Mouse (Mus musculus): ENCODE data around the gene Zfr2. TPM values are rescaled to one million over a fixed set of nuclear protein-coding genes. Genes with fewer than 3 reads are reported as not detected.

Zfr2 gene
- polyA plus RNA-seq, 1 experiment from 2014 or later = 9.2 TPM

DNA sequence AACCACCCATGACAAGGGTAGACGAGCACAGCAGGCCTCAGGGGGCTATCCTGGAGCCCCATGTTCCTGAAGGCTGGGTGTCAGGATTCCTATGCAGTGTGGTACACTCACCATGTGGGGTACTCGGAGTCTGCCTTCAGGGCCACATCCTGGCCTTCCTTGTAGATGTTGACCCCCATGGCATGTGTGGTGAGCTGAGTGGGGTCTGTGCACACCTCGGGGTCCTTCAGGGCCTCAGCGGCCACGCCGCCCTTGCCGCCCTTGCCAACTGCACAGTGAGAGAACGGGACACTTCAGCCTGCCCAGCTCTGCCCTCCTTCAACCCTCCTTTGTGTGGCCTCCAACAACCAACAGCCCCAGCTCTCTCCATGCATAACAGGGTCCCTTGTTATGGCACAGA is 32.6 kb downstream of the Zfr2 start:
- Histone ChIP-seq H3K27me3 (ENCODE audit: control insufficient read depth, insufficient read depth, low read length) (no peaks in the 10 kb centered on the region), H3K27ac (ENCODE audit: low read length) (no peak overlapping the region), H3K36me3 (ENCODE audit: control insufficient read depth, insufficient read depth, low read length) (peaks cover 24% of the 10 kb centered on the region; the same call in 1 of the 2 replicates), H3K4me1 (ENCODE audit: control insufficient read depth, insufficient read depth, low read length) (peaks cover 6% of the 10 kb centered on the region), H3K4me2 (replicated peaks; ENCODE audit: low read depth, low read length) (peak overlapping the region; percentile 60), H3K9me3 (ENCODE audit: control insufficient read depth, low read depth, low read length) (peaks cover 3% of the 10 kb centered on the region; the same call in 1 of the 2 replicates), H3K4me3 (ENCODE audit: low read depth, low read length) (no peak overlapping the region; the same call in 1 of the 2 replicates), H3K9ac (replicated peaks; ENCODE audit: low read depth, low read length) (no peak overlapping the region)
- WGBS = 94% methylated on average over 8 of the region's 8 CpGs
- no peak for ATAC-seq (ENCODE audit: insufficient number of reproducible peaks, insufficient read depth, low FRiP score, low read depth)

DNA sequence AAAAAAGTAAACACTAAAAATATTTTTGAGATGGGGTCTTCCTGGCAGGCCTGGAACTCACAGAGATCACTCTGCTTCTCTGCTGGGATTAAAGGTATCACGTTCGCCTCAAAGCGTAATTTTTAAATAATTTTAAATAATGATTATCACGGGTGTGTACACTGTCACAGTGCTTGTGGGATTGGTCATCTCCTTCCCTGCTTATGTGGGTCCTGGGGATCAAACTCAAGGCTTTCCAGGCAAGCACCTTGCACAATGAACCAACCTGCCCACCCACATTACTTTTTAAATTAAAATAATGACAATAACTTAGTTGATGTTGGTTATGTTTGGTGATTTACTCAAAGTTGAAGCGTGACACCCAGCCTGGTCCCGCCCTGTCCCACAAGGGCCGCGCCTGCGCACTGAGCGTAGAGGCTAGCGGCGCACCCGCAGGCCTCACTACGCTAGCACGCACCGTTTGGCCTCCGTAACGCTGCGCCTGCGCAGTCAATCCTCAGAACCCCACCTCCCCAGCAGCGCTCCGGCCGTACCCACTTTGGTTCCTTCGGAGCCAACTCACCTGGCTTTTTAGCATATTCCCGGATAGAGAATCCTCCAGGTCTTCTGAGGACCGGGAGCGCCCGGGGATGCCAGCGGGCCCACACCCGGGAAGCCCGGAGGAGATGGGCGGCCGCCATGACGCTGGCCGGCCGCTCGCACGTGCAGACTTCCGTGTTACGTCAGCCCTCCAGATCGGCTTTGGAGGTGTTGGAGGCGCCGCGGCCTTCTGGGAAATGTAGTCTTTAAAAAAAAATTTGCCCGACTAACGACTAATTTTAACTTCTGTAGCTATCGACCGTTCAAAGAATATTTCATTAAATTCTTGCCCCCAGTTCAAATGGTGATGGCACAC is 33.5 kb downstream of the Zfr2 start, which contains the start of the genes Mrpl54 and Apba3:
Gene Mrpl54, minus strand, starts transcription at position 724 of the 895 bp plus-strand sequence.
Gene Apba3, plus strand, starts transcription at position 750 of the 895 bp plus-strand sequence.
- peak within 1 kb of the TSS; percentile 77; the same call in 1 of the 2 replicates for H3K27ac ChIP-seq (ENCODE audit: low read length)
- H3K9ac ChIP-seq (replicated peaks; ENCODE audit: low read depth, low read length) = peak within 1 kb of the TSS; percentile 56
- H3K4me2 ChIP-seq (replicated peaks; ENCODE audit: low read depth, low read length) = peak within 1 kb of the TSS; percentile 81
- H3K36me3 ChIP-seq (ENCODE audit: control insufficient read depth, insufficient read depth, low read length) = peaks cover 28% of the 10 kb centered on the region; the same call in 1 of the 2 replicates
- H3K27me3 ChIP-seq (ENCODE audit: control insufficient read depth, insufficient read depth, low read length) = no peaks in the 10 kb centered on the region
- WGBS = under 1% methylated on average over 48 of the region's 48 CpGs
- no peaks in the 10 kb centered on the region for H3K9me3 ChIP-seq (ENCODE audit: control insufficient read depth, low read depth, low read length)
- peaks cover 6% of the 10 kb centered on the region for H3K4me1 ChIP-seq (ENCODE audit: control insufficient read depth, insufficient read depth, low read length)
- H3K4me3 ChIP-seq (ENCODE audit: low read depth, low read length) = peak within 1 kb of the TSS; percentile 69
- ATAC-seq (ENCODE audit: insufficient number of reproducible peaks, insufficient read depth, low FRiP score, low read depth) = peak; percentile 94

- peak; percentile 26; the same call in 1 of the 2 replicates for ATAC-seq (ENCODE audit: insufficient number of reproducible peaks, insufficient read depth, low FRiP score, low read depth)
- H3K4me1 ChIP-seq (ENCODE audit: control insufficient read depth, insufficient read depth, low read length) = peaks cover 6% of the 10 kb centered on the region
- H3K9ac ChIP-seq (replicated peaks; ENCODE audit: low read depth, low read length) = peak overlapping the region; percentile 83
- H3K27ac ChIP-seq (ENCODE audit: low read length) = peak overlapping the region; percentile 52; the same call in 1 of the 2 replicates
- no peaks in the 10 kb centered on the region for H3K27me3 ChIP-seq (ENCODE audit: control insufficient read depth, insufficient read depth, low read length)
- H3K36me3 ChIP-seq (ENCODE audit: control insufficient read depth, insufficient read depth, low read length) = peaks cover 44% of the 10 kb centered on the region
- peak overlapping the region; percentile 69 for H3K4me3 ChIP-seq (ENCODE audit: low read depth, low read length)
- WGBS = 3% methylated on average over 23 of the region's 23 CpGs
- H3K9me3 ChIP-seq (ENCODE audit: control insufficient read depth, low read depth, low read length) = no peaks in the 10 kb centered on the region
- H3K4me2 ChIP-seq (replicated peaks; ENCODE audit: low read depth, low read length) = peak overlapping the region; percentile 81
Measured at GRCm38 (mm10) chr10:81268056-81268455, 35.1 kb downstream of the Zfr2 start.

- peaks cover 6% of the 10 kb centered on the region for H3K4me1 ChIP-seq (ENCODE audit: control insufficient read depth, insufficient read depth, low read length)
- peaks cover 44% of the 10 kb centered on the region for H3K36me3 ChIP-seq (ENCODE audit: control insufficient read depth, insufficient read depth, low read length)
- ATAC-seq (ENCODE audit: insufficient number of reproducible peaks, insufficient read depth, low FRiP score, low read depth) = no peak
- peak overlapping the region; percentile 81 for H3K4me2 ChIP-seq (replicated peaks; ENCODE audit: low read depth, low read length)
- peak overlapping the region; percentile 52; the same call in 1 of the 2 replicates for H3K27ac ChIP-seq (ENCODE audit: low read length)
- 81% methylated on average over 16 of the region's 16 CpGs for WGBS
- H3K9ac ChIP-seq (replicated peaks; ENCODE audit: low read depth, low read length) = peak overlapping the region; percentile 83
- H3K9me3 ChIP-seq (ENCODE audit: control insufficient read depth, low read depth, low read length) = no peaks in the 10 kb centered on the region
- no peaks in the 10 kb centered on the region for H3K27me3 ChIP-seq (ENCODE audit: control insufficient read depth, insufficient read depth, low read length)
- peak overlapping the region; percentile 69 for H3K4me3 ChIP-seq (ENCODE audit: low read depth, low read length)
Measured at GRCm38 (mm10) chr10:81268643-81269412, 35.9 kb downstream of the Zfr2 start.

GRCm38 (mm10) chr10:81272356-81272755 is 39.4 kb downstream of the Zfr2 start:
- 95% methylated on average over 21 of the region's 21 CpGs for WGBS
- ATAC-seq (ENCODE audit: insufficient number of reproducible peaks, insufficient read depth, low FRiP score, low read depth) = no peak
- Histone ChIP-seq H3K27me3 (ENCODE audit: control insufficient read depth, insufficient read depth, low read length) (no peaks in the 10 kb centered on the region), H3K27ac (ENCODE audit: low read length) (no peak overlapping the region), H3K9me3 (ENCODE audit: control insufficient read depth, low read depth, low read length) (no peaks in the 10 kb centered on the region), H3K4me3 (ENCODE audit: low read depth, low read length) (no peak overlapping the region), H3K9ac (replicated peaks; ENCODE audit: low read depth, low read length) (no peak overlapping the region), H3K4me2 (replicated peaks; ENCODE audit: low read depth, low read length) (no peak overlapping the region), H3K36me3 (ENCODE audit: control insufficient read depth, insufficient read depth, low read length) (peaks cover 26% of the 10 kb centered on the region), H3K4me1 (ENCODE audit: control insufficient read depth, insufficient read depth, low read length) (peaks cover 6% of the 10 kb centered on the region)

- Histone ChIP-seq H3K4me2 (replicated peaks; ENCODE audit: low read depth, low read length) (no peak overlapping the region), H3K9ac (replicated peaks; ENCODE audit: low read depth, low read length) (no peak overlapping the region), H3K27ac (ENCODE audit: low read length) (no peak overlapping the region), H3K4me1 (ENCODE audit: control insufficient read depth, insufficient read depth, low read length) (peaks cover 2% of the 10 kb centered on the region), H3K9me3 (ENCODE audit: control insufficient read depth, low read depth, low read length) (no peaks in the 10 kb centered on the region), H3K4me3 (ENCODE audit: low read depth, low read length) (no peak overlapping the region), H3K36me3 (ENCODE audit: control insufficient read depth, insufficient read depth, low read length) (peaks cover 26% of the 10 kb centered on the region), H3K27me3 (ENCODE audit: control insufficient read depth, insufficient read depth, low read length) (no peaks in the 10 kb centered on the region)
- ATAC-seq (ENCODE audit: insufficient number of reproducible peaks, insufficient read depth, low FRiP score, low read depth) = no peak
- WGBS = 94% methylated on average over 19 of the region's 19 CpGs
Measured at GRCm38 (mm10) chr10:81273842-81274241, 40.9 kb downstream of the Zfr2 start.

- Histone ChIP-seq H3K4me3 (ENCODE audit: low read depth, low read length) (no peak overlapping the region), H3K4me1 (ENCODE audit: control insufficient read depth, insufficient read depth, low read length) (no peaks in the 10 kb centered on the region), H3K36me3 (ENCODE audit: control insufficient read depth, insufficient read depth, low read length) (peaks cover 10% of the 10 kb centered on the region), H3K27me3 (ENCODE audit: control insufficient read depth, insufficient read depth, low read length) (no peaks in the 10 kb centered on the region), H3K27ac (ENCODE audit: low read length) (no peak overlapping the region), H3K4me2 (replicated peaks; ENCODE audit: low read depth, low read length) (no peak overlapping the region), H3K9ac (replicated peaks; ENCODE audit: low read depth, low read length) (no peak overlapping the region), H3K9me3 (ENCODE audit: control insufficient read depth, low read depth, low read length) (no peaks in the 10 kb centered on the region)
- WGBS = 81% methylated on average over 22 of the region's 22 CpGs
- ATAC-seq (ENCODE audit: insufficient number of reproducible peaks, insufficient read depth, low FRiP score, low read depth) = no peak
Measured at GRCm38 (mm10) chr10:81277676-81278075, 44.7 kb downstream of the Zfr2 start.

GRCm38 (mm10) chr10:81279496-81279895 is 46.5 kb downstream of the Zfr2 start:
- no peaks in the 10 kb centered on the region for H3K27me3 ChIP-seq (ENCODE audit: control insufficient read depth, insufficient read depth, low read length)
- H3K27ac ChIP-seq (ENCODE audit: low read length) = no peak overlapping the region
- H3K4me3 ChIP-seq (ENCODE audit: low read depth, low read length) = no peak overlapping the region
- no peak overlapping the region for H3K4me2 ChIP-seq (replicated peaks; ENCODE audit: low read depth, low read length)
- peak; percentile 11; the same call in 1 of the 2 replicates for ATAC-seq (ENCODE audit: insufficient number of reproducible peaks, insufficient read depth, low FRiP score, low read depth)
- H3K9me3 ChIP-seq (ENCODE audit: control insufficient read depth, low read depth, low read length) = no peaks in the 10 kb centered on the region
- H3K4me1 ChIP-seq (ENCODE audit: control insufficient read depth, insufficient read depth, low read length) = no peaks in the 10 kb centered on the region
- H3K9ac ChIP-seq (replicated peaks; ENCODE audit: low read depth, low read length) = no peak overlapping the region
- H3K36me3 ChIP-seq (ENCODE audit: control insufficient read depth, insufficient read depth, low read length) = no peaks in the 10 kb centered on the region
- WGBS = 32% methylated on average over 10 of the region's 10 CpGs
